Mouse (Mus musculus): ENCODE measurements around the gene Eif2ak4.

- no peak for TF ChIP-seq CTCF (IDR thresholded peaks at IDR 0.05; ENCODE audit: control insufficient read depth, insufficient read depth, low read length)
- no peak for TF ChIP-seq POLR2A (IDR thresholded peaks at IDR 0.05; ENCODE audit: borderline replicate concordance, control insufficient read depth, low read depth, low read length)
Observed at GRCm38 (mm10) chr2:118389569-118389968, 1.2 kb downstream of the Eif2ak4 start.
